Mouse (Mus musculus) spleen, adult 2 months (tissue): ENCODE data around the gene Tmem121.

Source experiments
- CTCF ChIP-seq: fragments of 200-500 bp; IDR thresholded peaks from 2 replicates; pipeline ENCODE4 v1.5.1; 2011; ENCODE audit warnings: mild to moderate bottlenecking, inconsistent platforms; ENCODE audit not compliant: insufficient read depth, insufficient read length, insufficient replicate concordance; ENCODE audit errors: extremely low read depth
- POLR2A ChIP-seq: fragments of 200-500 bp; IDR thresholded peaks from 2 replicates; pipeline ENCODE4 v1.6.1; 2011; ENCODE audit warnings: low read depth, low read length, inconsistent platforms

DNA sequence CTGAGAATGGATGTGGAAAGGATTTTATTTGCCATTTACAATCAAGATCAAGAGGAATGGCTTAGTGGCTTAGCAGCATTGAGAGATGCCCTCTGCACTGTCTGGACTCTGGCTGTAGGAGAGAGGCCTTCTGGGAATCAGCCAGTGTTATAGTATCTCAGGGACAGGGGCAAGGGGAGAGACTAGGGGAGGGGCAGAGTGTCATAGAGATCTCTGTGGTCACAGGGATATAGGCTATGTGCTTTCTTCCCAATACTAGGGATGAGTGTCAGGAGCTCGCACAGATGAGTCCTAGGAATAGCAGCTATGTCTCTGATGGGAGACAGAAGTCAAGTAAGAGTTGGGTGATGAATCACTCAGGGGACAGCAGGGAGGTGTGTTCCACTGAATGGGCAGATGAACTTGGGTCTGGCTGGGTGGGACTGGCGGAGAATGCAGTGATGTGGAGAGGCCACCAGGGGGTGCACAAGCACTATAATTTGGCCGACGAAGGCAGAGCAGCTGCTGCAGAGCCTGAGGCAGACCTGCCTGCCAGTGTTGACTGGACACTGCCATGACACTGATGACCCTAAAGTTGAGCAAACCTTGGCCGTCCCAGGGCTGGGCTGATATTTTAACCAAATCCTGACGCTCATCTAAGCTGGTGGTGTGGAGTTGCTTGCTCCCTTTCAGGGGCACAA, 30.1 kb downstream of the Tmem121 start:
- TF ChIP-seq POLR2A (no peak), CTCF (peak; percentile 87)
